Mouse (Mus musculus) heart, embryonic 13.5 days (tissue): Measurements from ENCODE around the gene Mtnr1a. TPM values are rescaled to one million over a fixed set of nuclear protein-coding genes. Genes with fewer than 3 reads are reported as not detected.

Experiments
- ATAC-seq: fragments of 200-750 bp; cut with Nextera tagmentation; 2 replicates; pipeline ENCODE4 v1.8.0; 2017; ENCODE audit warnings: moderate TSS enrichment; ENCODE audit not compliant: insufficient number of reproducible peaks, low FRiP score, low TSS enrichment; ENCODE audit errors: extremely low read depth
- H3K27ac ChIP-seq: fragments of 300-500 bp; sonication (generic); replicated peaks from 2 replicates; pipeline ENCODE4 v1.5.1; 2015; ENCODE audit warnings: moderate library complexity, mild to moderate bottlenecking, inconsistent platforms
- H3K27me3 ChIP-seq: fragments of 300-500 bp; sonication (generic); replicated peaks from 2 replicates; pipeline ENCODE4 v1.6.1; 2015; ENCODE audit warnings: mild to moderate bottlenecking, inconsistent platforms
- H3K36me3 ChIP-seq: fragments of 300-500 bp; sonication (generic); 2 replicates; pipeline ENCODE4 v1.6.1; 2015; ENCODE audit warnings: mild to moderate bottlenecking, inconsistent platforms
- H3K4me1 ChIP-seq: fragments of 300-500 bp; sonication (generic); 2 replicates; pipeline ENCODE4 v1.6.1; 2015; ENCODE audit warnings: inconsistent platforms
- H3K4me2 ChIP-seq: fragments of 300-500 bp; sonication (generic); 2 replicates; pipeline ENCODE4 v1.6.1; 2015; ENCODE audit warnings: inconsistent platforms, mild to moderate bottlenecking, moderate library complexity
- H3K4me3 ChIP-seq: fragments of 300-500 bp; sonication (generic); 2 replicates; pipeline ENCODE4 v1.5.1; 2015; ENCODE audit warnings: moderate library complexity, mild to moderate bottlenecking, inconsistent platforms
- H3K9ac ChIP-seq: fragments of 300-500 bp; sonication (generic); 2 replicates; pipeline ENCODE4 v1.6.1; 2015; ENCODE audit warnings: inconsistent platforms, mild to moderate bottlenecking, moderate library complexity
- H3K9me3 ChIP-seq: fragments of 300-500 bp; sonication (generic); 2 replicates; pipeline ENCODE4 v1.6.1; 2016; ENCODE audit warnings: inconsistent platforms
- WGBS: fragments of 180-500 bp; shearing (Covaris S2); methylation state at CpG from one replicate; pipeline ENCODE4 v1.1.7; 2015; ENCODE audit warnings: mixed read lengths; 5-methylcytosine and 5-hydroxymethylcytosine counted together
- polyA plus RNA-seq: library from polyadenylated mRNA; unstranded; fragments of >200 nt; fragmentation: Nextera tagmentation; extraction: Ambion mirVana; gene quantifications from 2 replicates; pipeline ENCODE4 v1.2.1, GENCODE M21; 2015

Mtnr1a gene
- polyA plus RNA-seq, 1 experiment from 2014 or later, result 0.15 TPM

GRCm38 (mm10) chr8:45110064-45110812, 41.3 kb downstream of the Mtnr1a start:
- H3K27ac ChIP-seq, result no peak overlapping the region
- peak overlapping the region; percentile 44 for H3K4me3 ChIP-seq
- 5% methylated on average over 16 of the region's 16 CpGs for WGBS
- H3K36me3 ChIP-seq, result no peaks in the 10 kb centered on the region
- no peaks in the 10 kb centered on the region for H3K9me3 ChIP-seq
- peaks cover 19% of the 10 kb centered on the region for H3K4me1 ChIP-seq
- peak overlapping the region; percentile 33; the same call in 1 of the 2 replicates for H3K9ac ChIP-seq
- no peak; the same call in 1 of the 2 replicates for ATAC-seq
- H3K4me2 ChIP-seq, result peak overlapping the region; percentile 70
- peaks cover 48% of the 10 kb centered on the region for H3K27me3 ChIP-seq

GRCm38 (mm10) chr8:45110813-45111104, 41.8 kb downstream of the Mtnr1a start:
- Histone ChIP-seq H3K36me3 (no peaks in the 10 kb centered on the region), H3K4me1 (peaks cover 19% of the 10 kb centered on the region), H3K4me3 (peak overlapping the region; percentile 44; the same call in 1 of the 2 replicates), H3K4me2 (peak overlapping the region; percentile 70), H3K9ac (no peak overlapping the region), H3K27me3 (peaks cover 48% of the 10 kb centered on the region), H3K27ac (no peak overlapping the region), H3K9me3 (no peaks in the 10 kb centered on the region)
- WGBS, result 25% methylated on average over 5 of the region's 5 CpGs
- ATAC-seq, result no peak

- Histone ChIP-seq H3K4me1 (peaks cover 19% of the 10 kb centered on the region), H3K9ac (no peak overlapping the region), H3K27me3 (peaks cover 48% of the 10 kb centered on the region), H3K9me3 (no peaks in the 10 kb centered on the region), H3K27ac (no peak overlapping the region), H3K4me3 (no peak overlapping the region), H3K36me3 (no peaks in the 10 kb centered on the region), H3K4me2 (no peak overlapping the region)
- ATAC-seq, result no peak
- 38% methylated on average over 5 of the region's 5 CpGs for WGBS
These were observed 42.9 kb downstream of the Mtnr1a start for GRCm38 (mm10) chr8:45111820-45112219.

- no peak overlapping the region for H3K9ac ChIP-seq
- 59% methylated on average over 3 of the region's 3 CpGs for WGBS
- no peak overlapping the region for H3K4me2 ChIP-seq
- H3K27me3 ChIP-seq, result peaks cover 4% of the 10 kb centered on the region
- H3K27ac ChIP-seq, result no peak overlapping the region
- H3K4me1 ChIP-seq, result no peaks in the 10 kb centered on the region
- no peaks in the 10 kb centered on the region for H3K9me3 ChIP-seq
- no peak for ATAC-seq
- H3K4me3 ChIP-seq, result no peak overlapping the region
- no peaks in the 10 kb centered on the region for H3K36me3 ChIP-seq
These were observed 48.7 kb downstream of the Mtnr1a start for GRCm38 (mm10) chr8:45117588-45117987.

DNA sequence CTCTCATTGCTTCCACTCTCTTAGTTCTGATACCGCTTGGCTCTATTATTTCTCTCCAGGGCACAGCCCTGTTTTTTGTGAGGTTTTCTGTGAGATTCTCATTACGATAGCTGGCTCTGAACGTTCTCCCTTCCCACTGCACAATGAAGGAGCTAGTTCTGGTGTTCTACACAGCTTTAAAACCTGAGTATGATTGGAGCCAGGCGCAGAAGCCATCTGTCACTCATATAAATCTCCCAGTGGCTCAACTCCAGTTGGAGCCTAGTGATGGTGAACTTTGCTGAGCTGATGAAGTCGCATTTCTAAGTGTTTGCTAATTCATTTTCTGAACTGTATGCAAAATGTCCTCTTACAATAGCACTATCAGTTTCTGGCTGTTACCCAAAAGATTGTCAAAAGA, 56.7 kb downstream of the Mtnr1a start:
- no peaks in the 10 kb centered on the region for H3K27me3 ChIP-seq
- H3K9ac ChIP-seq, result no peak overlapping the region
- H3K9me3 ChIP-seq, result no peaks in the 10 kb centered on the region
- no peaks in the 10 kb centered on the region for H3K4me1 ChIP-seq
- WGBS, result 74% methylated on average over 5 of the region's 5 CpGs
- no peak overlapping the region for H3K27ac ChIP-seq
- no peaks in the 10 kb centered on the region for H3K36me3 ChIP-seq
- H3K4me2 ChIP-seq, result no peak overlapping the region
- no peak overlapping the region for H3K4me3 ChIP-seq
- ATAC-seq, result no peak

Other genes with a start within 250 kb of the Mtnr1a start
- 10.7 and 11.8 TPM in 2 replicates for gene Fat1, start 133.7 kb upstream of the Mtnr1a start, polyA plus RNA-seq
- gene F11, start 192.9 kb downstream of the Mtnr1a start, polyA plus RNA-seq, result 0.20 and 0.65 TPM in 2 replicates
- gene Klkb1, start 225.7 kb downstream of the Mtnr1a start, polyA plus RNA-seq, result 0.09 TPM in 1 of 2 replicates, not detected in the other
- 0.05 and 0.15 TPM in 2 replicates for gene Gm45753, start 239.3 kb downstream of the Mtnr1a start, polyA plus RNA-seq